Mouse (Mus musculus): ENCODE measurements around the gene Dock4.

The Dock4 gene

DNA sequence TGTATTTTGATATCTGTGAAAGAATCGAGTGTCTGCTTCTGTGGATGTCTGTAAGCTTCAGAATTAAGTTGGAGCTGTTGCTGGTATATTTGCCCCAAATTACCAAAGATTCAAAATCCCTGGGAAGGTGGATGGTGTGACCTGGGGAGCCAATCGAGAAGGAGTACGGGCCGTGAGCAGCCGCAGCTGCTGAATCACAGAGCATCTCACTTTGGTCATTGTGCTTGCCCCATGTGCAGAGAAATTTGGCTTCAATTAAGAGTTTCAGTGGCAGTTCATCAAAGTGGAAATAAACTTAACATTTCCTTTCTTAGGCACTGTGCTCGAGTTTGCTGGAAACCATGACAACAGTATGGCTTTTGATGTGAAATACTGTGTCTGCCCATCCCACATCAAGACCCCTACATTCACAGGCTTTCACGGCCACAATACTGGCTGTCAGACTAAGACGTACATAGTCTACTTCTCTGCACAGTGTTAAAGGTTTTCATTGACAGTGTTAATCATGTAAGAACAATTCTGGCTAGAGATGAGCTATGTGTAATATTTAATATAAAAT, 321.6 kb downstream of the Dock4 start:
- no peak for DNase-seq (ENCODE audit: low read depth)

DNA sequence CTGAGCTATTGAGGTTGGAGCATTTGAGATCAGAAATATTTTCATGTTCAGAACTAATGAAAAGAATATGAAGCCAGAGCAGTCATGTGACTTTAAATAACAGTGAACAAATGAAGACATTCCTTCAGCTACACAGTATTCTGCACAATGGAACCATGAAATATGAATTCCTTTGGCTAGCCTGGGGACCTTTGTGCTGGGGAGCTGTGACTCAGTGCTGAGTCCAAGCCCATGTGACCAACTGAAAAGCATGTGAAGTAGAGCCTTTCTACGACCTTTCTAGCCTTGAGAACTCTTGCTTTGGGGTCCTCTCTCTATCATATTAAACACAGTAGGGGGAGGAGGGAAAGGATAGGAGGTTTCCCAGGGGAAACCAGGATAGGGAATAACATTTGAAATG, 327.3 kb downstream of the Dock4 start:
- peak; percentile 9 for DNase-seq (ENCODE audit: low read depth)

DNA sequence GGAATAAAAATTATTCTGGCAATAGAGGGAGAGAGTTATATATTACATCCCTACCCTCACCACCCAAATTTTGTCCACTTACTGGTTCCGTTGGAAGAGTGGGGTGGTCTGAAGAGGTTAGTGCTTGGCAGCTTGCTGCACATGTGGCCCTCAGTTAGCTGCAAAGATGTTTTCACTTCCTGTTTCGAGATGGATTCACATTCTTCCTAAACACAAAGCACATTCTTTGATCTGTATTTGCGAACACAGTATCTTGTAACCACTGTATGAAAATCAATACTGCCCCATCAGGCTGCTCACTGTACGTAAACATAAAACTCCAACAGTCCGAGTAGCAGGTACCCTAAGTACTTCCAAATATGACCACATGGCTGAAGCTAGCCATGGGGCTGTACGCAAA, 335.8 kb downstream of the Dock4 start:
- DNase-seq (ENCODE audit: low read depth) = no peak

DNA sequence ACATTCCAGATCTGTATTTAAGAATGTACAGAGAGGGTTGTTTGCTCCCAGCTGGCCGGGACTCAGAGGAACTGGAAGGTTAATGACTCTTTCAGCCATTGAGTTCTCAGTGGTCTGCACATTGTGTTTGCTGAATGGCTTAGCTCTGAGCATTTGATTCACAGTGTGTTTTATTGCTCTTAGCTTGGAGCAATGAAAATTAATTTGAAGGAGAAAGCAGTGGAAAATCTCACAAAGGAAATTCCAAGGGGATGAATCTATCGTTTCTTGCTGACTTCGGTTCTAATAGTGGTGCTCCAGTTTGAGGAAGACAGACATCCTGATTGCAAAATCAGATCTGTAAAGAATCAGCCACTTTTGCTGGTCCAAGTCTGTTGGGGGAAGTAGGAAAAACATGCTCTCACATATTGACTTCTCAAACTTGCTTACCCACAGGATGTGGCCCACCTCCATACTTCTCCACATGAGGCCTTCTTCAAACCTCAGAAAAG, 342.9 kb downstream of the Dock4 start:
- DNase-seq (ENCODE audit: low read depth) = peak; percentile 37

DNA sequence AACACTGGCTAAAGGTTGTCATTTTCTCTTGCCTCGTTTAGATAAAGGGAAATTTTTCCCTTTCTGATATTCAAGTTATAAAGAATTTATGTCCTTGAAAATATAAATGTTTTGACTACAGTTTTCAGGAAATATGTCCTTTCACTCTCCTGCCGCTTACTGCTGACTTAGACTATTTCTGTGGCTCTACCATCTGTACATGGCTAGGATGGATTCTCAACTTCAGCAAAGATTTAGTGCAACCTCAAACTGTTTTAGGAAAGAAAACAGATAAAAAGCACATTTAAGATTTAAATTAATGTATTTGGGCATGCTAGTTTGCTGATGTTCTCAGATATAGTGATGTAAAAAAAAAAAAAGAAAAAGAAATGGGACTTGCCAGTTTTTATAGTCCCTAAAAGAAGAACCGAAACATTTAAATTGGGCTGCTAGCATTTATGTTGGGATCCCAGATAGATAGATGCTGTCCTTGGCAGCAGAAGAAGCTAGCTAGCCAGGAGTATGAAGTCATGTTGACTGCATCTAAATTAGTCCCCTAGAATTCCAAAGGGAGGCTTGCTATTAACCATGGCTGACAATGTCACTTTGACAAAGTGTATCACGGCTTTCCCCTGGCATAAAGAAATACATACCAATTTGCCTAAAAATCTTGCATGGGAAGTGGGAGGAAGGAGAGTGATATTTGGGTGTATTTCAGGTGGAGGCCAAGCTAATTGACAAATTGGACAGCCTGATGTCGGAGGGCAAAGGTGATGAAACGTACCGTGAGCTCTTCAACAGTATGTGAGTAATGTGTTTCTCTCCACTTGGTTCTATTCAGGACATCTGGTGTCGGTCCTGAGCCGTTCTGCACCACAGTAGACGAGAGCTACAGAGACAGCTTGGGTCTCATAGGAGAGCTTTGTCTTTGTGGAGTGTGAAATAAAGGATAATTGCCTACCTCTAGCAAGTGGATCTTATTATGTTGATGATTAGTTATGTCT, 343.9 kb downstream of the Dock4 start:
- DNase-seq (ENCODE audit: low read depth) = no peak

DNA sequence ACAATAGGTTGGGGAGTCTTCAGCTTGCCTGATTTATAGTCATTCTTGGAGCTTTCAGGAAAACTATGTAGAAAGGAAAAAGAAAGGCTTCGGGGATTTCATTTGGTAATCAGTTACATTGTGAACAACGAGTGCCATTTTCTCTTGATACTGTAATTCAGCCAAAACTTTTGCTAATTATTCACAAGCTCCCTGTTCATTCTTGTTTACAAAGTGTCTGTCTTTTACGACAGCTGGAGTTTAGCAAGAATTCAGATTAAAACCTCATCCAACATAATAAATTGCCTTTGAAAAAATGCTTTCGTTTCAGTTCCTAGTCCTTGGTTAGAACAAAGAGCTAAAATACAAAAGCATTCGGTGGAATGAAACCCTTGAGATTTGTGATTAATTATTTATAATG, 345.5 kb downstream of the Dock4 start:
- DNase-seq (ENCODE audit: low read depth) = no peak

DNA sequence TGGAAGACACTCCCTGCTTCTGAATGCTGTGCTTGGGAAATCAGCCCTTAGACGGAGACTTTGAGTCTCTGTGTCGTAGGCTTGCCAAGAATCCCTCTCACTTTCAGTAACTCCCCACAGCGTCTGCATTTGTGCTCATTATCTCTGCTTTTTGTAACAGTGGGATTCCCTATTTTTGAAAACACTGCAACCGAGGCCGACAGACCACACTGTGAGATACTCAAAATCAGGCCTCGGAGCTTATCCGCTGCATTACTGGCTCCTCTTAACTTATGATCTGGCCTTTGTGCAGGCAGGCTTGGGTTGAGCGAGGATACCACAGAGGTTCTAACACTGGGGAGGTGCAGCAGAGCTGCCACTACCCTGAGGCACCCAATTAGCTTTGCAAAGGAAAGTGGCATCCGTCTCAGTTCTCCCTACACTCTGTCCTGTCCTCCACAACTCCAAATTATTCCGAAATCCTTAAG, 346.5 kb downstream of the Dock4 start:
- DNase-seq (ENCODE audit: low read depth) = no peak

DNA sequence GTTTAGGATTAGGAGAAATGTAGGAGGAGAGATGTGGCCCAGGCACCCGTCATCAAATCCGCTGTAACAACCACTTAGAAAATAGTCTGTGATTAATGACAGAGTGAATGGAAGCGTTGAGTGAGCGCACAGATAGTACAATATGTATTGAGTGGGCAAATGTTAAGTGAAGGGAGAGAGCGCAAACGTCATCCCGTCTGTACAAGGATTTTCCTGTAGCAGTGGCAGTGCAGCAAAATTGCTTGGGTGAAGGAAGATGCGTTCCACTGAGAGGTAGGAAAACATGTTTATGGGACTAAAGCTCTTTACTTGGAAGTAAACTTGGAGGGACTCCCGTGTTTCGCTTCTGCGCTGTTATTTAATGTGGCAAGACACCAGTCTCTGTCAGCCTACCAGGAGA, 348.3 kb downstream of the Dock4 start:
- no peak for DNase-seq (ENCODE audit: low read depth)

DNA sequence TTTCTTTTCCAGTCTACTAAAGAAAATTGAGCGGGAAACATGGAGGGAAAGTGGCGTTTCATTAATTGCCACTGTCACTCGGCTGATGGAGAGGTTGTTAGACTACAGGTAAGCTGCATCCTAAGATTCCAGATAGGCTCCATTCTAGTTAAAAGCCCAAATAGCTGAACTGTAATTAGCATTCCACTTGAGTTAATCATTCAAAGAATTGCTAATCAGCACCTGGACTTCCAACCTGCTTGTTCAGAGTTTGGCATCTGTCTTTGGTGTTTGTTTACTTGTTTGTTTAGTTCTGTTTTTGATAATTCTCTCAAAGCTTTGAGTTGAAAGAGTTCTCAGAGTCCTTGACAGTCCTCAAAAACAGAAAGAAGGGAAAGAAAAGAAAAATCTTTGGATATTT, 349.0 kb downstream of the Dock4 start:
- DNase-seq (ENCODE audit: low read depth) = no peak

DNA sequence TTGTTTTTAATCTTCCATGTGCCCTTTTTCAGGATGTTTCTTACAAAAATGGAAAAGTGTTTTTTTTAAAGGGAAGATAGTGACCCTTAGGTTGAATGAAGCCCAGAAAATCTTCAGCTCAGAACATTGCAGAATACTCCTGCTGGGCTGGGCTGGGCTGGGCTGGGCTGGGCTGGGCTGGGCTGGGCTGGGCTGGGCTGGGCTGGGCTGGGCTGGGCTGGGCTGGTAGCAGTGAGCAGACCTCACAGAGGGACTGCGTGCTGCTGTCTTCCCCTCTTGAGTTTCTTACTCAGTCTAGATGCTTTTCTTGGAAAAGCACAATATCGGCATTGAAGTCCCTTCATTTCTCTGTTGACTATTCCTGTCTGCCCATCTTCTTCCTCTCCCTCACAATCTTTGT, 350.0 kb downstream of the Dock4 start:
- no peak for DNase-seq (ENCODE audit: low read depth)

DNA sequence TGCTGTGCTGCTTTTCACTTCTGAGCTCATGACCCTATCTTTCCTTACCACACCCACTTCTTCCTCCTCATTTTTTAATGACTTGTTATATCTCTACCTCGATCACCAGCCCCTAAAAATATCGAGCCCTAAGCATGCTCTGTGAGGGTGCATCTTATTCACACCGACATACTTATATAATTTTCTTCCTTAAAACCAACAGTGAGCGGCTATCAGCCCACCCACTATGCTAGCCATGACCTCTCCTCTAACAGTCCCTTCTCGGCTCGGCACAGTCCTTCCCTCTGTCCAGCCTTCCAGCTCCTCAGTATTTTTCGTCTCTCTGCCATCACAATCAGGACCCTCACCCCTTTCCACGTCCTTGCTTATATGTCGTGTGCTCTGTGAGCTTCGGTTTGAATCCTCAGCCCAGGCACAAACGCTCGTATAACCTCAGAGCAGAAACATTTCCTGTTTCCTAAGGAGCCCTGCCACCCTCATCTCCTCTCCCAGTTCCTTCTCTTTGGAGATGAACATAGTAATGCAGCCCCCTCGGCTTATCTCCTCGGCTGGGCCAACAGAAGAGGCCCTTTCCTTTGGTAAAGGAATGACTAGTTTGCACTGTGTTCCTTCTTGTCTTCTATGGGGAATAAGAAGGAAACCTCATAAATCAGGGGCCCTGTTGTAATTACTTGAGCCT, 351.2 kb downstream of the Dock4 start:
- no peak for DNase-seq (ENCODE audit: low read depth)

DNA sequence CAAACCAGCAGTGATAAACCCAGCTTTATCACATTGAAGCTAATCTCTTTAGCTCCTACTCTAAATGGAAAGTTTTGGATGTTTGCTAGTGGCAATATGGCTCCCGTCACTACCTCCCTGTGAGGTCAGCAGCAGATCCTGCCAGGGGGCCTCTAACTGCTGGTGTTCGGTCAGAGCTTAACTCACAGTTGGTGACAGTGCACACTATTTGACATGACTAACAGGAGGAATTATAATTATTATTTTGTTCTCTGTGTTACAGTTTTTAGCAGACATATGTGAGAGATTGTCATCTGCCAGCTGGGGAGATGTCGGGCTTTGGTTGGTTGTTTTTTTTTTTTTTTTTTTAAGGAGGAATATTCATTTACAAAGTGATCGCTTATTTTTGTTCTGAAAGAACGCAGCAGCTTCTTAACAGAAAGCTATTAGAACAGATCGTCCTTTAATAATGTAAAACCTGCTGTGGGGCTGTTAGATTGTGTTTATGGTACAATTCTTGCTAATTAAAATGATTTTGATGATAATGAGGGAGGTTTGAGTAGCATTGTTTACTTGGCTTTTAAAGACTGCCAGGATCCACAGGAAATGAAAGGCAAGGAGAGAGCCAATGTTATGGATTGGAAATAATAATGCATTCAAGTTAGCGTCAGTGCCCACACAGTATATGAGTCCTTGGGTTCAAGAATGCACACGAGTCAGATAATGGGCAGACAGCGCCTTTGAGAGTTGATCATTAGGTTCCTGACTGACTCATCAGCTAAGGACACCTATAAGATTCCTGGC, 352.0 kb downstream of the Dock4 start:
- DNase-seq (ENCODE audit: low read depth) = no peak

DNA sequence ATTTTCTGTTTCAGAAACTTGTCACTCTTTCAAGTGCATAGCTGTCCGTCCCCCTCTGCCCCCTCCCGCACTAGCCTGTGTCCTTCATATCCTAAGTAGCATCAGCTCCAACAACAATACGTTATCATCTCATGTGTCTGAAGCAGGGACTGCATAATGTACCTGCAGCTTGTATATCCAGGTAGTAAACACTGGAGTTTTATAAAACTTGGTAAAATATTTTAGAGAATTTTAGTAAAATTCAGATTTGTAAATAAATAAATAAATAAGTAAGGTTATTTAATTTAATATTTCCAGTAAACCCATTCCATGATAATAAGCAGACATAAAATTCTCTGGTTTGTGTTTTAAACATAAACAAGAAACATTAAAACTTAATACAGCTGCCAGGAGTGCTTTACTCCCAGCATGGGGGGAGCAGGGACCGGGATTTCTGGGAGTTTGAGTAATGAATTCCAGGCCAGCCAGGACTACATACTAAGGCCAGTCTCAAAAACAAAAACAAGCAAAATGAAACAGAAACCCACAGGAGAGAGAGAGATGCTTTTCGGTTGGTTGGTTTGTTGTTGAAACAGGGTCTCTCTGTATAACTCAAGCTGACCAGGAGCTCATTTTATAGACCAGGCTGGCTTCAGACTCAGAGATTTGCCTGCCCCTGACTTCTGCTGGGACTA, 352.7 kb downstream of the Dock4 start:
- no peak for DNase-seq (ENCODE audit: low read depth)

DNA sequence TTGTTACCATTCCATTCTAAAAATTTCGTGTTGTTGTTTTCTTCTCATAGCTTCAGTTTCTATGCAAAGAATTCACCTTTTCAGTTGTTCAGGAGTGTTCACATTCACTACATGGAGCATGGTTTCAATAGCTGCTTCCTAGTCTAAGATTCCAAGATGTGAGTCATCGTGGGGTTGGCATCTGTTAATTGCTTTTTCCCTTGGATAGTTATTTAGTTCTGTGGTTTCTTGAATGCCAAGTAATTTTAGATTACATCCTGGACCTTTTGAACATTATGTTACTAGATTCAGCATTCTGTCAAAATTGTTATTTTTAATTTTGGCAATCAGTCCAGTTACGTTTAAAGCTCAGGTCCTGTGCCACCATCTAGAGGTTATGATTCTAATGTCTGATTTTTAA, 355.7 kb downstream of the Dock4 start:
- peak; percentile 41 for DNase-seq (ENCODE audit: low read depth)

DNA sequence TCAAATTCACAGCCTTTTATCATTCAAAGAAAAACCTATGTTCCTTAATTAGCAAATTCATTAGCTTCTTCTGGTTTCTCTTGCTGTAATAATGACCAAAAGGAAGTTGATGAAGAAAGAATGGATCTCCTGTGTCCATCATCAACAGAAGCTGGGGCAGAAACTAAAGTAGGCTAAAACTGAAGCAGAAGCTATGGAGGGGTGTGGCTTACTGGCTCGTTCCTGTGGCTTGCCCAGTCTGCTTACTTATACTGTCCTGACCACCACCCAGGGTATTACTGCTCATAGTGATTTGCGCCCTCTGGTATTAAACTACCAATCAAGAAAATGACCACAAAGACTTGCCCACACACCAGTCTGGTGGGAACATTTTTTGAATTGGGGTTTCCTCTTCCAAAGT, 359.5 kb downstream of the Dock4 start:
- DNase-seq (ENCODE audit: low read depth) = no peak

DNA sequence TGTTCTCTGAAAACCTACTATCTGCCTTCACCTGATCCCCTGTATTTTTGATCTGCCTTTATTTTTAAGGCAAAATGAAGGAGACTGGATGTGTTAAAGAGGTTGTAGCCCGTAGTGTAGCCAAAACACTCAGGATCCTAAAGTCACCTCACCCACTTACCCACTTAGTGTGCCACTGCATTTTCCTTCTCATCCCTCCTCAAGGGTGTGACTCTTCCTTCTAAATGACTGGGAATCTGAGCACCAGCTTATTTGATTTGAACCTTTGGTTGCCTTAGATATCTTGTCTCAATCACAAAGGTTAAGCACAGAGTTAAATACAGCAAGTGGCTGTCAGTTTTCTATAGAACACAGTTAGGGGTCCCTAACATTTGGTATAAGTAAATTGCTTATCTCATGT, 362.2 kb downstream of the Dock4 start:
- no peak for DNase-seq (ENCODE audit: low read depth)

DNA sequence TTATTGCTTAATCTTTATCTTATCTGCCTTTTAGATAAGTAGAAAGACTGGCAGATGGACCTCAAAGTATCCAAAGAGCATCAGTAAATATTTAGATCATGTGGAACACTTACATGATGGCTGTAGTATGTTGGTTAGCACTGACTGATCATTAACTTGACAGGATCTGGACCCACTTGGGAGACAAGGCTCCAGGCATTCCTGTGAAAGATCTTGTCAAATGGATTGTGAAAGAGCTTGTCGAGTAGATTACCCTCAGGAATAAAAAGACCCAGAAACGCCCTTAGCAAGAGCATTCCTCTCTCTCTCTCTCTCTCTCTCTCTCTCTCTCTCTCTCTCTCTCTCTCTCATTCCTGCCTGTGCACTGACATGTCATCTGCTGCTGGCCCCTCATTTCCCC, 367.7 kb downstream of the Dock4 start:
- DNase-seq (ENCODE audit: low read depth) = no peak

DNA sequence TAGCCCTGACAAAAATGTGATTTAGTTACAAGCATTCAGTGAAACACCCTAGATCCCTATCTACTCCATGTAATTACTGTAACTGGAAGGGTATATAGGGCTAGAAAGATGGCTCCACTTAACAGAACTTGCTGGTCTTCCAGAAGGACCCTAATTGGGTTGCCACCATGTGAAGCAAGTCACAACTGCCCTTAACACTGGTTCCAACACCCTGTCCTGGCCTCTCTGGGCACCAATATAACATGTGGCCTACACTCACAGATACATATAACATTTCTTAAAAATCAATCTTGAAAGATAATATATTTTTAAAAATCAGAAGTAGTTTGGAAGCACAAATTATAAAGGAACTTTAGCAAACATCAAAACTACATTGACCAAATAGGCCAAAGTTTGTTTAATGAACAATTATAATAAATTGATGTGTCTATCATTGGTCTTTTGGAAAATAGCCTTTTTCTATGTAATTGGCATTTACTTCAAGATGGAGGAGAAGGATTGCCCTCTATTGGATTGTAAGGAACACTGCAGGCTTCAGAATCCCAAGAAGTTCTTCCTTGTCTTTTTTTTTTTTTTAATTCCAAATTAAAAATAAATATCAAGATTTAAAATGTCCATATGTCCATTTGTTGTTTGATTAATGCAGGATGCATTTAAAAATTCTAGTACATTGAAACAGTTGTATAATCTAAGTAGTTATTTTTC, 369.1 kb downstream of the Dock4 start:
- DNase-seq (ENCODE audit: low read depth) = no peak

DNA sequence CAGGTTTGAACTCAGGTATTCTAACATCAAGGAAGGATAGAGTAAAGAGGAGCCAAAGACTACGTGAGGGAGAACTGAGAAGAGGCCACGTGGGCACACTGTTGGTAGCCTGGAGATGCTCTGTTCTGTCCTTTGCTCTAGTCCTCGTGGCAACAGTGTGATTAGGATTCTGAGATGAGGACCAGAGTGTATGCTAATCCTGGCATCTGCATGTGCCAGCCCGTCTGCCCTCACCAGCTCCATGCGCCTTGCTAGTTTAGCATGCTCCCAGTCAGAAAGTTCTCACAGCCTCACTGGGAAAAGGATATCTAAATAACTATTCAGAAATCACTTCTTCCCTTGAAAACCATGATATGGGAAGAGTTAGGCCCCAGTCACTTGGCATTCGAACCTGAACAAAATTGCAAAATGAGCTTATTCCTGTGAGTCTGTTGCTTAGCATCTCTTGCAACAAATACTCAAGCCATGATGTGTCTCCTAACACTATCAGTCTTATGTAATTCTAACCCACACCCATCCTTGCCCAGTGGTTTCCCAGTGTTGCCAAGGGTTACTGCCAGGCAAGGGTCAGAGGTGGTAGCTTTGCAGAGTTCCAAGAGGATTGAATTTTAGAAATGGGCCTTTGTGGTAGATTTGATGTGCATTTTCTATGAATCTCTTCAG, 372.4 kb downstream of the Dock4 start:
- peak; percentile 25 for DNase-seq (ENCODE audit: low read depth)

DNA sequence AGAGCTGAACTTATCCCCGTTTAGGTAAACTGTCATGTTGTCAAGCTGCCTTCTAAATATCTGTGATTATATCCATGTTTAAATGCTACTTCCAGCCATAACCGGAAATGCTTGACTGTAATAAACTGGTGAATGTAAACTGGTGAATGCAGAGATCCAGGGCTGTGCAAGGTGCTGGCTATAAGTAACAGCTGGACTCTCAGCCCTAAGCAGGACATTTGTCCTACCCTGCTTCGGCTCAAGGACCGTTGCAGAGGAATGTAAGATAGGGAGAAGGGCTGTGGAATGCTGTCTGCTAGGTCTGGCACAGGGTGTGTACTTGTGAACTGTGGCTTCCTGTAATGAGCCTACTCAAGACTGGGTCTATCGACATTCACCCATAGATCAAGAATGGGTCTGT, 377.9 kb downstream of the Dock4 start:
- DNase-seq (ENCODE audit: low read depth) = no peak

Data from fibroblast of lung, adult 2 months (primary cell).